Mouse (Mus musculus) CH12.LX (cell line): ENCODE measurements around the gene Rps2. TPM values are rescaled to one million over a fixed set of nuclear protein-coding genes. Genes with fewer than 3 reads are reported as not detected.
A peak's percentile ranks its signal among the peaks of the same experiment; 100 is the strongest.

Experiments
- DNase-seq: peaks from one replicate; pipeline ENCODE4 v3.0.0-alpha.2; 2013; ENCODE audit errors: extremely low read depth
- H3K27ac ChIP-seq: 2 replicates; pipeline ENCODE4 v1.5.1; 2012; ENCODE audit warnings: low read depth, mild to moderate bottlenecking, control low read depth, moderate library complexity; ENCODE audit not compliant: insufficient read depth
- H3K27me3 ChIP-seq: replicated peaks from 2 replicates; pipeline ENCODE3; 2012; ENCODE audit warnings: inconsistent platforms
- H3K36me3 ChIP-seq, 2 experiments: replicated peaks in 1 of 2; 2 replicates each; pipeline versions ENCODE3 to v1.6.1; 2012; ENCODE audit warnings: inconsistent platforms in 1 of 2, low read length in 1 of 2, mild to moderate bottlenecking in 1 of 2, mixed read lengths in 1 of 2, moderate library complexity in 1 of 2; ENCODE audit not compliant: control insufficient read depth in 1 of 2, insufficient read depth in 1 of 2
- H3K4me1 ChIP-seq, 2 experiments: 2 replicates each; pipeline ENCODE4 v1.6.1; 2012; ENCODE audit warnings: inconsistent platforms in 1 of 2, moderate library complexity in 1 of 2; ENCODE audit not compliant: insufficient read depth in 2 of 2, control insufficient read depth in 1 of 2
- H3K4me2 ChIP-seq: 2 replicates; pipeline ENCODE4 v1.6.1; 2012; ENCODE audit warnings: low read depth, mild to moderate bottlenecking, control low read depth; ENCODE audit not compliant: poor library complexity, insufficient read depth, severe bottlenecking
- H3K4me3 ChIP-seq, 3 experiments: fragments of 150-350 bp in 1 of 3; sonication (generic) in 1 of 3; replicated peaks in 1 of 3; 2 replicates each; pipeline versions ENCODE3 to v1.5.1; 2011 to 2012; ENCODE audit warnings: low read depth in 2 of 3, low read length in 2 of 3, mild to moderate bottlenecking in 2 of 3, moderate library complexity in 2 of 3, control low read depth in 1 of 3, improper control_type of control experiment in 1 of 3, inconsistent platforms in 1 of 3, mixed read lengths in 1 of 3; ENCODE audit not compliant: poor library complexity in 1 of 3
- H3K79me2 ChIP-seq: replicated peaks from 2 replicates; pipeline ENCODE4 v1.6.1; 2012; ENCODE audit warnings: mild to moderate bottlenecking, moderate library complexity; ENCODE audit not compliant: control insufficient read depth, poor library complexity, insufficient read depth, severe bottlenecking; ENCODE audit errors: extremely low read depth
- H3K9ac ChIP-seq: 2 replicates; pipeline ENCODE4 v1.6.1; 2012; ENCODE audit warnings: low read depth, mild to moderate bottlenecking, control low read depth, moderate library complexity; ENCODE audit not compliant: insufficient read depth
- H3K9me3 ChIP-seq: replicated peaks from 2 replicates; pipeline ENCODE3; 2012; ENCODE audit warnings: low read length, inconsistent platforms, mixed read lengths
- CTCF ChIP-seq, 2 experiments: IDR thresholded peaks in 1 of 2; conservative IDR thresholded peaks in 1 of 2; 2 replicates each; pipeline ENCODE4 v1.5.1; 2011 to 2012; ENCODE audit warnings: low read depth in 2 of 2, low read length in 2 of 2, improper control_type of control experiment in 1 of 2, inconsistent platforms in 1 of 2, mild to moderate bottlenecking in 1 of 2, moderate library complexity in 1 of 2
- ELF1 ChIP-seq: IDR thresholded peaks from 2 replicates; pipeline ENCODE4 v1.6.1; 2014; ENCODE audit warnings: low read depth, mild to moderate bottlenecking, inconsistent platforms, low read length, improper control_type of control experiment
- IRF4 ChIP-seq: IDR thresholded peaks from 2 replicates; pipeline ENCODE4 v1.6.1; 2014; ENCODE audit warnings: low read depth, mild to moderate bottlenecking, inconsistent platforms, low read length, improper control_type of control experiment
- MAX ChIP-seq: IDR thresholded peaks from 2 replicates; pipeline ENCODE4 v1.6.1; 2011; ENCODE audit warnings: low read length, improper control_type of control experiment
- MEF2A ChIP-seq: IDR thresholded peaks from 2 replicates; pipeline ENCODE4 v1.6.1; 2014; ENCODE audit warnings: low read depth, mild to moderate bottlenecking, inconsistent platforms, low read length, improper control_type of control experiment, borderline replicate concordance
- MYC ChIP-seq: IDR thresholded peaks from 2 replicates; pipeline ENCODE4 v1.6.1; 2011; ENCODE audit warnings: low read depth, mild to moderate bottlenecking, improper control_type of control experiment, low read length
- NELFE ChIP-seq: IDR thresholded peaks from 2 replicates; pipeline ENCODE4 v1.6.1; 2011; ENCODE audit warnings: low read depth, low read length, improper control_type of control experiment
- RAD21 ChIP-seq: IDR thresholded peaks from 2 replicates; pipeline ENCODE4 v1.6.1; 2011; ENCODE audit warnings: low read depth, mild to moderate bottlenecking, low read length, improper control_type of control experiment, moderate library complexity
- SMC3 ChIP-seq: IDR thresholded peaks from 2 replicates; pipeline ENCODE4 v1.6.1; 2011; ENCODE audit warnings: low read depth, low read length, improper control_type of control experiment
- TBP ChIP-seq: conservative IDR thresholded peaks from 2 replicates; pipeline ENCODE4 v1.6.1; 2011; ENCODE audit warnings: low read depth, low read length, improper control_type of control experiment
- TCF12 ChIP-seq: IDR thresholded peaks from 2 replicates; pipeline ENCODE4 v1.6.1; 2014; ENCODE audit warnings: low read depth, mild to moderate bottlenecking, inconsistent platforms, low read length, improper control_type of control experiment
- USF1 ChIP-seq: IDR thresholded peaks from 2 replicates; pipeline ENCODE4 v1.6.1; 2014; ENCODE audit warnings: low read depth, mild to moderate bottlenecking, inconsistent platforms, low read length, improper control_type of control experiment
- dilution Hi-C: fragments of 300-500 bp; cut with MboI; formaldehyde crosslinking; loops from 2 replicates; pipeline ENCODE4 v1.14.3; 2020; ENCODE audit warnings: low sequenced_read_pairs; ENCODE audit not compliant: extremely low pct_unique_long_range_greater_than_20kb, extremely low pct_ligation_motif_present
- in situ Hi-C: fragments of 300-500 bp; cut with MboI; formaldehyde crosslinking; loops from 3 replicates; pipeline ENCODE4 v1.14.3; 2019; ENCODE audit warnings: low sequenced_read_pairs, low pct_ligation_motif_present, low pct_unique_long_range_greater_than_20kb, mixed read lengths
- polyA plus RNA-seq: library from polyadenylated mRNA; unstranded; fragments of >175 nt; gene quantifications from 2 replicates; pipeline ENCODE4 v1.2.1, GENCODE M21; 2012; ENCODE audit warnings: low read depth; ENCODE audit not compliant: insufficient read length
- total RNA-seq, 2 experiments: library from RNA; depleted of rRNA; stranded (reverse); fragments of 300-350 nt in 1 of 2; fragments of >200 nt in 1 of 2; gene quantifications; 2 replicates each; pipeline ENCODE4 v1.2.3; 2012 to 2014

Rps2 gene
- total and polyA plus RNA-seq, 3 experiments: 2,057 to 6,050 (median 5,410) TPM

GRCm38 (mm10) chr17:24744381-24744780, 26.5 kb downstream of the Rps2 start:
- H3K4me2 ChIP-seq: no peak overlapping the region
- TF ChIP-seq MEF2A (no peak), TCF12 (no peak), NELFE (no peak), MAX (no peak), RAD21 (no peak), USF1 (no peak), CTCF (conservative IDR thresholded peaks at IDR 0.05 in 1 of 2, IDR thresholded peaks at IDR 0.05 in 1 of 2; ENCODE audit: low read depth in 2 of 2, low read length in 2 of 2) (no peak), TBP (no peak), ELF1 (no peak)
- DNase-seq: no peak
- H3K79me2 ChIP-seq: no peaks in the 10 kb centered on the region
- no peak overlapping the region for H3K9ac ChIP-seq
- dilution Hi-C loops (no loop called here), in situ Hi-C loops (loop anchor here (5.0 kb wide), 2 partner anchors 63 to 143 kb away; partner anchors contain the start of genes Nubp2 and Spsb3)
- no peak overlapping the region for H3K4me3 ChIP-seq
- peaks cover 0 to 10% of the 10 kb centered on the region in 2 experiments; a peak in 1 of 4 replicates for H3K4me1 ChIP-seq
- no peaks in the 10 kb centered on the region for H3K9me3 ChIP-seq
- peaks cover 31% of the 10 kb centered on the region for H3K27me3 ChIP-seq
- peaks cover 12 to 35% of the 10 kb centered on the region in 2 experiments for H3K36me3 ChIP-seq
- no peak overlapping the region for H3K27ac ChIP-seq

GRCm38 (mm10) chr17:24745526-24746497, 27.9 kb downstream of the Rps2 start:
- Histone ChIP-seq H3K4me1 (peaks cover 0 to 10% of the 10 kb centered on the region in 2 experiments; a peak in 1 of 4 replicates), H3K4me2 (no peak overlapping the region), H3K9ac (no peak overlapping the region), H3K79me2 (no peaks in the 10 kb centered on the region), H3K9me3 (no peaks in the 10 kb centered on the region), H3K27ac (no peak overlapping the region), H3K4me3 (no peak overlapping the region), H3K27me3 (peaks cover 41% of the 10 kb centered on the region), H3K36me3 (peaks cover 2 to 22% of the 10 kb centered on the region in 2 experiments)
- dilution Hi-C loops: no loop called here
- in situ Hi-C loops: no loop called here
- DNase-seq: peak; percentile 90
- TF ChIP-seq RAD21 (peak; percentile 97), IRF4 (no peak), SMC3 (peak; percentile 88), TBP (no peak), MAX (peak; percentile 49; the same call in 1 of the 2 replicates), MYC (peak; percentile 72; the same call in 1 of the 2 replicates), CTCF (conservative IDR thresholded peaks at IDR 0.05 in 1 of 2, IDR thresholded peaks at IDR 0.05 in 1 of 2; ENCODE audit: low read depth in 2 of 2, low read length in 2 of 2) (peak; percentile 78 to 96)
